Mouse (Mus musculus): ENCODE data around the gene Jarid2. TPM values are rescaled to one million over a fixed set of nuclear protein-coding genes. Genes with fewer than 3 reads are reported as not detected.

The Jarid2 gene
- polyA plus RNA-seq (2015; fragmentation: Nextera tagmentation; extraction: Ambion mirVana): 57.9 and 60.9 TPM in 2 replicates

GRCm38 (mm10) chr13:44729424-44729971, at the start of gene Jarid2:
Gene Jarid2 (plus strand): TSS chr13:44729474.
- Histone ChIP-seq H3K4me3 (peak within 1 kb of the TSS; percentile 78), H3K4me2 (peak within 1 kb of the TSS; percentile 85), H3K27ac (replicated peaks) (peak within 1 kb of the TSS; percentile 99), H3K27me3 (no peaks in the 10 kb centered on the region), H3K9ac (peak within 1 kb of the TSS; percentile 87), H3K4me1 (replicated peaks) (peaks cover 24% of the 10 kb centered on the region), H3K9me3 (no peaks in the 10 kb centered on the region), H3K36me3 (no peaks in the 10 kb centered on the region)
- 2% methylated on average over 31 of the region's 31 CpGs for WGBS
- no peak for ATAC-seq (ENCODE audit: low read depth)

GRCm38 (mm10) chr13:44681051-44681450, 48.2 kb upstream of the Jarid2 start:
- H3K4me2 ChIP-seq: no peak overlapping the region
- H3K4me3 ChIP-seq: no peak overlapping the region
- no peaks in the 10 kb centered on the region for H3K9me3 ChIP-seq
- H3K36me3 ChIP-seq: no peaks in the 10 kb centered on the region
- no peak overlapping the region for H3K9ac ChIP-seq
- H3K4me1 ChIP-seq (replicated peaks): no peaks in the 10 kb centered on the region; the same call in 1 of the 2 replicates
- no peaks in the 10 kb centered on the region for H3K27me3 ChIP-seq
- 87% methylated on average over 7 of the region's 7 CpGs for WGBS
- no peak overlapping the region for H3K27ac ChIP-seq (replicated peaks)
- ATAC-seq (ENCODE audit: low read depth): no peak

GRCm38 (mm10) chr13:44688140-44688539, 41.1 kb upstream of the Jarid2 start:
- Histone ChIP-seq H3K4me3 (no peak overlapping the region), H3K27ac (replicated peaks) (no peak overlapping the region), H3K9ac (no peak overlapping the region), H3K4me1 (replicated peaks) (no peaks in the 10 kb centered on the region), H3K27me3 (no peaks in the 10 kb centered on the region), H3K4me2 (no peak overlapping the region), H3K9me3 (no peaks in the 10 kb centered on the region), H3K36me3 (no peaks in the 10 kb centered on the region)
- WGBS: 64% methylated on average over 3 of the region's 3 CpGs
- ATAC-seq (ENCODE audit: low read depth): no peak

GRCm38 (mm10) chr13:44697628-44698027, 31.6 kb upstream of the Jarid2 start:
- Histone ChIP-seq H3K4me3 (no peak overlapping the region), H3K9me3 (no peaks in the 10 kb centered on the region), H3K9ac (no peak overlapping the region), H3K4me2 (no peak overlapping the region), H3K27me3 (no peaks in the 10 kb centered on the region), H3K27ac (replicated peaks) (no peak overlapping the region), H3K4me1 (replicated peaks) (peaks cover 7% of the 10 kb centered on the region; the same call in 1 of the 2 replicates), H3K36me3 (no peaks in the 10 kb centered on the region)
- WGBS: 89% methylated on average over 10 of the region's 10 CpGs
- ATAC-seq (ENCODE audit: low read depth): no peak

GRCm38 (mm10) chr13:44704036-44704801, 25.1 kb upstream of the Jarid2 start:
- Histone ChIP-seq H3K4me2 (no peak overlapping the region), H3K4me1 (replicated peaks) (peaks cover 18% of the 10 kb centered on the region), H3K36me3 (no peaks in the 10 kb centered on the region), H3K27ac (replicated peaks) (no peak overlapping the region), H3K9ac (no peak overlapping the region), H3K4me3 (no peak overlapping the region), H3K9me3 (no peaks in the 10 kb centered on the region), H3K27me3 (no peaks in the 10 kb centered on the region)
- no peak for ATAC-seq (ENCODE audit: low read depth)
- WGBS: 81% methylated on average over 15 of the region's 15 CpGs

- 20% methylated on average over 14 of the region's 14 CpGs for WGBS
- peaks cover 18% of the 10 kb centered on the region for H3K4me1 ChIP-seq (replicated peaks)
- no peaks in the 10 kb centered on the region for H3K9me3 ChIP-seq
- ATAC-seq (ENCODE audit: low read depth): no peak
- no peak overlapping the region for H3K4me2 ChIP-seq
- no peaks in the 10 kb centered on the region for H3K36me3 ChIP-seq
- no peaks in the 10 kb centered on the region for H3K27me3 ChIP-seq
- H3K4me3 ChIP-seq: no peak overlapping the region
- H3K27ac ChIP-seq (replicated peaks): no peak overlapping the region
- no peak overlapping the region for H3K9ac ChIP-seq
Observed at GRCm38 (mm10) chr13:44705031-44705742, 24.1 kb upstream of the Jarid2 start.

- 41% methylated on average over 7 of the region's 7 CpGs for WGBS
- Histone ChIP-seq H3K27ac (replicated peaks) (no peak overlapping the region), H3K9me3 (no peaks in the 10 kb centered on the region), H3K4me3 (no peak overlapping the region), H3K4me1 (replicated peaks) (peaks cover 18% of the 10 kb centered on the region), H3K27me3 (no peaks in the 10 kb centered on the region), H3K4me2 (no peak overlapping the region), H3K36me3 (no peaks in the 10 kb centered on the region), H3K9ac (no peak overlapping the region)
- ATAC-seq (ENCODE audit: low read depth): no peak
Observed at GRCm38 (mm10) chr13:44705743-44706044, 23.6 kb upstream of the Jarid2 start.

DNA sequence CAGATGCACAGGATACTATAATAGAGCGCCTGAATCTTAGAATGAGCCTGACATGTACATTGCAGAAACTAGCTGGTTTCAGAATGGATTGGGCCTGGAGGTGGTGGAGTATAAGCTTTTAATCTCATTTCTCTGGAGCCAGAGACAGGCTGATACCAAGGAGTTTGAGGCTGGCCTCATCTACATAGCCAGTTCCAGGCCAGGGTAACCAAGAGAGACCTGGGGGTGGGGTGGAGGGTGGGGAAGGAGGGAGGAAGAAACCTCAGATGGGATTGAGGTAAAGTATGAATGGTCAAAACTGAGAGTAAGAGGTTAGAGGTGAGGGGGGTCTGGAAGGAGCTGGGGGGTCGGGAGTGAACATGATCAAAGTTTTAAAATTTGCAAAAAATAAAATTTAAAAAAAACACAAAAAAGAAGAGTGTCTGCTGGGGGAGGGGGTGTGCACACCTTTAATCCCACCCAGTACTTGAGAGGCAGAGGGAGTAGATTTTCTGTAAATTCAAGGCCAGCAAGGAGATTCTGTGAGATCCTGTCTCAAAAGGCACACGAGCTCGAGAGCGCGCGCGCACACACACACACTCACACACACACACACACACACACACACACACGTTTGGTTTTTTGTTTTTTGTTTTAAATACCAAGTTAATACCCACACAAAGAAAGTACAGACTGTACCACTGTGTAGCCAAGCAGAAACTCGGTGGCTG, 22.9 kb upstream of the Jarid2 start:
- no peaks in the 10 kb centered on the region for H3K9me3 ChIP-seq
- H3K9ac ChIP-seq: no peak overlapping the region
- peaks cover 18% of the 10 kb centered on the region for H3K4me1 ChIP-seq (replicated peaks)
- 72% methylated on average over 10 of the region's 10 CpGs for WGBS
- no peaks in the 10 kb centered on the region for H3K27me3 ChIP-seq
- H3K4me2 ChIP-seq: no peak overlapping the region
- no peaks in the 10 kb centered on the region for H3K36me3 ChIP-seq
- no peak overlapping the region for H3K27ac ChIP-seq (replicated peaks)
- no peak for ATAC-seq (ENCODE audit: low read depth)
- H3K4me3 ChIP-seq: no peak overlapping the region

DNA sequence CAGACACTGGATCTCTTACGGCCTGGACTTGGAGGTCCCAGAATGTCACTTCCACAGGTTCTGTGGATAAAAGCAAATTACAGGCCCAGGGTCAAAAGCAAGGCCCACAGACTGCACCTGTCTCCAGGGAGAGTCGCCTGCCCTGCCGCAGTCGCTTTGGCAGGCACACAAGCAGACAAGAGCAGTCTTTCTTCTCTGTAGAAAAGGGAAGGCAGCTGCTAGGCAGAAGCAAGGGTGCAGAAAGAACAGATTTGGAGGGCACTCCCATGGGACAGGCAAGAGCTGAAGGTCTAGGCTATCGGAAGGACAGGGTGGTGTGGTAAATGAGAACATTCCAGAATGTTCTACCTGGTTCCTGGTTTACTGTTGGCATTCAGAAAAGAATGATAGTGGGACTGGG, 22.1 kb upstream of the Jarid2 start:
- Histone ChIP-seq H3K9me3 (no peaks in the 10 kb centered on the region), H3K4me1 (replicated peaks) (peaks cover 11% of the 10 kb centered on the region), H3K27me3 (no peaks in the 10 kb centered on the region), H3K4me3 (no peak overlapping the region), H3K4me2 (no peak overlapping the region), H3K27ac (replicated peaks) (no peak overlapping the region), H3K9ac (peak overlapping the region; percentile 22; the same call in 1 of the 2 replicates), H3K36me3 (no peaks in the 10 kb centered on the region)
- 35% methylated on average over 5 of the region's 5 CpGs for WGBS
- ATAC-seq (ENCODE audit: low read depth): no peak

- Histone ChIP-seq H3K27me3 (no peaks in the 10 kb centered on the region), H3K4me2 (no peak overlapping the region), H3K36me3 (no peaks in the 10 kb centered on the region), H3K9me3 (no peaks in the 10 kb centered on the region), H3K4me1 (replicated peaks) (peaks cover 11% of the 10 kb centered on the region), H3K4me3 (no peak overlapping the region), H3K9ac (no peak overlapping the region), H3K27ac (replicated peaks) (no peak overlapping the region)
- ATAC-seq (ENCODE audit: low read depth): no peak
- 93% methylated on average over 14 of the region's 14 CpGs for WGBS
Observed at GRCm38 (mm10) chr13:44708336-44709017, 20.8 kb upstream of the Jarid2 start.

- no peak for ATAC-seq (ENCODE audit: low read depth)
- no peak overlapping the region for H3K27ac ChIP-seq (replicated peaks)
- H3K4me3 ChIP-seq: no peak overlapping the region
- 73% methylated on average over 8 of the region's 8 CpGs for WGBS
- H3K27me3 ChIP-seq: no peaks in the 10 kb centered on the region
- no peak overlapping the region for H3K9ac ChIP-seq
- H3K4me1 ChIP-seq (replicated peaks): peaks cover 11% of the 10 kb centered on the region
- H3K36me3 ChIP-seq: no peaks in the 10 kb centered on the region
- no peaks in the 10 kb centered on the region for H3K9me3 ChIP-seq
- H3K4me2 ChIP-seq: no peak overlapping the region
Observed at GRCm38 (mm10) chr13:44709747-44710480, 19.4 kb upstream of the Jarid2 start.
